Mouse (Mus musculus) liver, embryonic 18 days (tissue): ENCODE data around the gene Csnk2a1. TPM values are rescaled to one million over a fixed set of nuclear protein-coding genes. Genes with fewer than 3 reads are reported as not detected.

Source experiments
- polyA plus RNA-seq: library from polyadenylated mRNA; depleted of rRNA; stranded (reverse); fragments of >200 nt; gene quantifications from 2 replicates; pipeline ENCODE4 v1.2.3, GENCODE M21; 2012; rRNA removed

The Csnk2a1 gene
- 21.7 TPM in 2 replicates for polyA plus RNA-seq

GRCm38 (mm10) chr2:152226248-152227050 lies at the start of gene Csnk2a1:
Gene Csnk2a1, plus strand, starts transcription at chr2:152226839.

GRCm38 (mm10) chr2:152293727-152294475 lies 67.3 kb downstream of the Csnk2a1 start, which contains the start of gene Tbc1d20:
Gene Tbc1d20, plus strand, starts transcription at chr2:152293828.

Other genes starting within 250 kb of the Csnk2a1 start
- 4.7 and 4.8 TPM in 2 replicates for gene Fam110a, start 246.6 kb upstream of the Csnk2a1 start, polyA plus RNA-seq
- gene Slc52a3, start 230.3 kb upstream of the Csnk2a1 start, polyA plus RNA-seq = 0.37 TPM in 2 replicates
- gene Scrt2, start 145.3 kb upstream of the Csnk2a1 start, polyA plus RNA-seq = not detected in 2 replicates
- gene Srxn1, start 121.3 kb upstream of the Csnk2a1 start, polyA plus RNA-seq = 4.2 and 9.5 TPM in 2 replicates
- gene Tcf15, start 83.3 kb upstream of the Csnk2a1 start, polyA plus RNA-seq = 0.12 and 0.19 TPM in 2 replicates
- gene Tbc1d20, start 67.0 kb downstream of the Csnk2a1 start, polyA plus RNA-seq = 11.9 and 12.3 TPM in 2 replicates
- gene Rbck1, start 105.8 kb downstream of the Csnk2a1 start, polyA plus RNA-seq = 43.3 and 47.3 TPM in 2 replicates
- gene Trib3, start 117.2 kb downstream of the Csnk2a1 start, polyA plus RNA-seq = 2.0 and 2.2 TPM in 2 replicates
- gene Nrsn2, start 149.8 kb downstream of the Csnk2a1 start, polyA plus RNA-seq = not detected in 2 replicates
- gene Sox12, start 171.2 kb downstream of the Csnk2a1 start, polyA plus RNA-seq = 3.6 and 4.4 TPM in 2 replicates
- 5.4 TPM in 2 replicates for gene Zcchc3, start 188.2 kb downstream of the Csnk2a1 start, polyA plus RNA-seq
- gene 6820408C15Rik, start 188.7 kb downstream of the Csnk2a1 start, polyA plus RNA-seq = 0.14 and 0.15 TPM in 2 replicates
- not detected in 2 replicates for gene Defb23, start 237.8 kb downstream of the Csnk2a1 start, polyA plus RNA-seq